Mouse (Mus musculus) erythroblast, embryonic 14.5 days (primary cell): Measurements from ENCODE around the gene Gm7137.
"Not testable (repeated sequence)": the region's sequence is repeated elsewhere in the genome, so short reads cannot be mapped to it uniquely, and the experiment has no call there.

Experiments
- GATA1 ChIP-seq: IDR thresholded peaks from 2 replicates; pipeline ENCODE4 v1.6.1; 2012; ENCODE audit warnings: low read length, inconsistent platforms, mixed read lengths
- TAL1 ChIP-seq: IDR thresholded peaks from 3 replicates; pipeline ENCODE4 v1.6.1; 2012; ENCODE audit warnings: low read length, inconsistent platforms, mixed read lengths

DNA sequence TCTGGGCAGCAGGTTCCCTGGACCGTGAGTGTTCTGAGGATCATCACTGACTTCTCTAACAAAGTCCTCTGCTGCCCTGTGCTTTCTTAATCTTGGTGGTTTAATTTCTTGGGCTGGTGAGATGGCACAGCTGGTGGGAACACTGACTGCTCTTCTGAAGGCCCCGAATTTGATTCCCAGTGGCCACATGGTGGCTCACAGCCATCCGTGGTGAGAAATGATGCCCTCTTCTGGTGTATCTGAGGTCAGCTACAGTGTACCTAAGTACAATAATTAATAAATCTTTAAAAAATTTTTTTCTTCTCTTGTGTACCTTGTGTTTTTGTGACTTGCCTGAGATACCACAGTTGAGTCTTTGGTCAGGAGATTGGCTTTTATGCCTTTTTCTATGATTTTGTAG, 35.7 kb downstream of the Gm7137 start:
- TF ChIP-seq GATA1, TAL1: not testable (repeated sequence)
